In genomic region chr14:20737306-20737705, GRCm38 (mm10) we compare ENCODE assay signal across 9 mouse cellular contexts. TPM values are rescaled to one million over a fixed set of nuclear protein-coding genes. Genes with fewer than 3 reads are reported as not detected.
DNase-seq lines count a peak whose midpoint lies in the region; ATAC-seq lines count a peak whose summit lies in the region.
"Had no signal": no experiment of that assay in that cellular context is flagged by ENCODE, and none has a peak within 500 bp of the region (broad histone marks: within the 10 kb centered on the region; RNA-seq: fewer than 3 reads in every experiment).

No protein-coding gene starts in this region.

- DNase-seq in cerebellum, adult 11 months = peak; percentile 53
- DNase-seq in 3T3-L1 (ENCODE audit: low read depth, low spot score) = peak; percentile 54
- DNase-seq in adrenal gland, postnatal 25 days = peak; percentile 43
- DNase-seq in embryonic facial prominence, embryonic 14.5 days (ENCODE audit: low spot score) = peak; percentile 21
- DNase-seq in lung, postnatal 10 days = peak; percentile 86
- DNase-seq in spleen, postnatal 36 days (ENCODE audit: low spot score in 2 of 2) = peak; percentile 42 to 49

- H3K27me3 ChIP-seq in embryonic facial prominence, embryonic 14.5 days (replicated peaks; ENCODE audit: control insufficient read depth, insufficient read depth, low read length) = no peaks in the 10 kb centered on the region
- no peaks in the 10 kb centered on the region for H3K27me3 ChIP-seq in intestine, embryonic 15.5 days (replicated peaks)
- H3K27me3 ChIP-seq: lung, embryonic 15.5 days had no signal

- 31% methylated on average over 14 of the region's 14 CpGs for WGBS in embryonic facial prominence, embryonic 14.5 days
- 33% methylated on average over 14 of the region's 14 CpGs for WGBS in intestine, embryonic 15.5 days

- peaks cover 53% of the 10 kb centered on the region for H3K36me3 ChIP-seq in embryonic facial prominence, embryonic 14.5 days (ENCODE audit: control insufficient read depth, insufficient read depth, low read length)
- 0 out of 2 replicates have a peak, but pooled peaks cover 9% of the 10 kb centered on the region for H3K36me3 ChIP-seq in intestine, embryonic 15.5 days

- no peak overlapping the region for H3K27ac ChIP-seq in embryonic facial prominence, embryonic 14.5 days (replicated peaks; ENCODE audit: low read depth, low read length)
- 0 out of 2 replicates have a peak overlapping the region, but pooled peaks have one; percentile 6 for H3K27ac ChIP-seq in intestine, embryonic 15.5 days
- H3K27ac ChIP-seq: lung, embryonic 15.5 days had no signal

- H3K4me1 ChIP-seq in embryonic facial prominence, embryonic 14.5 days (ENCODE audit: control insufficient read depth, insufficient read depth, low read length) = peaks cover 17% of the 10 kb centered on the region
- peaks cover 18% of the 10 kb centered on the region for H3K4me1 ChIP-seq in intestine, embryonic 15.5 days (replicated peaks)

- H3K9ac ChIP-seq in embryonic facial prominence, embryonic 14.5 days (ENCODE audit: low read depth, low read length) = no peak overlapping the region
- no peak overlapping the region for H3K9ac ChIP-seq in intestine, embryonic 15.5 days
- H3K9ac ChIP-seq: lung, embryonic 15.5 days had no signal

- H3K4me3 ChIP-seq in embryonic facial prominence, embryonic 14.5 days (ENCODE audit: low read depth, low read length) = no peak overlapping the region
- no peak overlapping the region for H3K4me3 ChIP-seq in intestine, embryonic 15.5 days (replicated peaks)
- H3K4me3 ChIP-seq: lung, embryonic 15.5 days had no signal

- no peak overlapping the region for H3K4me2 ChIP-seq in embryonic facial prominence, embryonic 14.5 days (ENCODE audit: low read depth, low read length)
- no peak overlapping the region for H3K4me2 ChIP-seq in intestine, embryonic 15.5 days (replicated peaks)
- H3K4me2 ChIP-seq: lung, embryonic 15.5 days had no signal

- no peaks in the 10 kb centered on the region for H3K9me3 ChIP-seq in embryonic facial prominence, embryonic 14.5 days (ENCODE audit: control insufficient read depth, low read length)
- H3K9me3 ChIP-seq in intestine, embryonic 15.5 days = no peaks in the 10 kb centered on the region
- H3K9me3 ChIP-seq: lung, embryonic 15.5 days had no signal

- ATAC-seq in cerebellum, adult (ENCODE audit: insufficient number of reproducible peaks, low FRiP score, low TSS enrichment) = no peak
- no peak for ATAC-seq in embryonic facial prominence, embryonic 14.5 days (ENCODE audit: low read depth)
- peak; percentile 26; the same call in 1 of the 2 replicates for ATAC-seq in intestine, embryonic 15.5 days

RNA-seq across cellular contexts. Expression of gene Ndst2, which starts 2.9 kb away (rescaled TPM):
- 33.5 and 36.2 TPM in 2 replicates for total RNA-seq in adrenal gland, postnatal 25 days (2021)
- 32.1 and 33.7 TPM in 2 replicates for polyA plus RNA-seq in embryonic facial prominence, embryonic 14.5 days (2014; fragmentation: Nextera tagmentation; extraction: Ambion mirVana)
- polyA plus RNA-seq in intestine, embryonic 15.5 days (2015; fragmentation: Nextera tagmentation; extraction: Ambion mirVana) = 20.4 and 21.9 TPM in 2 replicates

RNA-seq across cellular contexts. Expression of gene Zswim8, which starts 30.0 kb away (rescaled TPM):
- total RNA-seq in adrenal gland, postnatal 25 days (2021) = 116 and 146 TPM in 2 replicates
- 31.1 and 34.1 TPM in 2 replicates for polyA plus RNA-seq in embryonic facial prominence, embryonic 14.5 days (2014; fragmentation: Nextera tagmentation; extraction: Ambion mirVana)
- 21.2 and 23.5 TPM in 2 replicates for polyA plus RNA-seq in intestine, embryonic 15.5 days (2015; fragmentation: Nextera tagmentation; extraction: Ambion mirVana)

RNA-seq across cellular contexts. Expression of gene Chchd1, which starts 34.5 kb away (rescaled TPM):
- 70.4 and 90.7 TPM in 2 replicates for total RNA-seq in adrenal gland, postnatal 25 days (2021)
- polyA plus RNA-seq in embryonic facial prominence, embryonic 14.5 days (2014; fragmentation: Nextera tagmentation; extraction: Ambion mirVana) = 183 and 204 TPM in 2 replicates
- 191 and 227 TPM in 2 replicates for polyA plus RNA-seq in intestine, embryonic 15.5 days (2015; fragmentation: Nextera tagmentation; extraction: Ambion mirVana)

RNA-seq across cellular contexts. Expression of gene Fut11, which starts 42.5 kb away (rescaled TPM):
- total RNA-seq in adrenal gland, postnatal 25 days (2021) = 18.0 and 22.5 TPM in 2 replicates
- 30.1 and 30.6 TPM in 2 replicates for polyA plus RNA-seq in embryonic facial prominence, embryonic 14.5 days (2014; fragmentation: Nextera tagmentation; extraction: Ambion mirVana)
- polyA plus RNA-seq in intestine, embryonic 15.5 days (2015; fragmentation: Nextera tagmentation; extraction: Ambion mirVana) = 21.2 and 22.8 TPM in 2 replicates

RNA-seq across cellular contexts. Expression of gene Camk2g, which starts 56.6 kb away (rescaled TPM):
- total RNA-seq in adrenal gland, postnatal 25 days (2021) = 49.0 and 62.6 TPM in 2 replicates
- polyA plus RNA-seq in embryonic facial prominence, embryonic 14.5 days (2014; fragmentation: Nextera tagmentation; extraction: Ambion mirVana) = 54.6 and 67.7 TPM in 2 replicates
- polyA plus RNA-seq in intestine, embryonic 15.5 days (2015; fragmentation: Nextera tagmentation; extraction: Ambion mirVana) = 37.1 and 42.3 TPM in 2 replicates

Comparison
In these comparisons a context has a peak if more than half of its experiments do, and no peak if none do; other contexts are left out.
1. DNase-seq: peak in every context shown above with its lines; median percentile 86 in lung, postnatal 10 days; 54 in 3T3-L1; 53 in cerebellum, adult 11 months; 46 in spleen, postnatal 36 days; 43 in adrenal gland, postnatal 25 days; 21 in embryonic facial prominence, embryonic 14.5 days.